Mouse (Mus musculus): ENCODE results near the gene Cacna2d2. TPM values are rescaled to one million over a fixed set of nuclear protein-coding genes. Genes with fewer than 3 reads are reported as not detected.

The Cacna2d2 gene
- total and polyA plus RNA-seq, 3 experiments, result 12.9 to 14.1 (median 13.3) TPM

- Histone ChIP-seq H3K27ac (peak overlapping the region; percentile 95), H3K9ac (ENCODE audit: low read depth, low read length) (peak overlapping the region; percentile 79), H3K27me3 (ENCODE audit: control insufficient read depth, insufficient read depth, low read length) (no peaks in the 10 kb centered on the region), H3K4me3 (peak overlapping the region; percentile 79), H3K4me1 (ENCODE audit: control insufficient read depth, insufficient read depth, low read length) (peaks cover 21% of the 10 kb centered on the region), H3K36me3 (ENCODE audit: control insufficient read depth, insufficient read depth, low read length) (no peaks in the 10 kb centered on the region), H3K79me2 (replicated peaks; ENCODE audit: control insufficient read depth, insufficient read depth, low read length) (no peaks in the 10 kb centered on the region)
- peak; percentile 88 to 91 for DNase-seq
- intact Hi-C loops (cut with DNase I), result loop anchor here (2.0 to 5.0 kb wide), 2 partner anchors 14 to 64 kb away; no protein-coding TSS in a partner anchor
- TF ChIP-seq CTCF (IDR thresholded peaks at IDR 0.05), result no peak
- TF ChIP-seq POLR2A (IDR thresholded peaks at IDR 0.05; ENCODE audit: insufficient read depth, low read depth, low read length), result peak; percentile 72; the same call in 1 of the 2 replicates
- 0 out of 2 replicates have a peak, but pooled peaks have one; percentile 31 for TF ChIP-seq EP300 (IDR thresholded peaks at IDR 0.05; ENCODE audit: insufficient read depth, low read depth, low read length)
- under 1% methylated on average over 41 of the region's 41 CpGs for WGBS
These were observed 169.2 kb downstream of the Cacna2d2 start for GRCm38 (mm10) chr9:107568331-107569261.

- 1% methylated on average over 23 of the region's 23 CpGs for WGBS
- Histone ChIP-seq H3K36me3 (ENCODE audit: control insufficient read depth, insufficient read depth, low read length) (no peaks in the 10 kb centered on the region), H3K4me1 (ENCODE audit: control insufficient read depth, insufficient read depth, low read length) (peaks cover 16% of the 10 kb centered on the region), H3K4me3 (peak overlapping the region; percentile 79), H3K79me2 (replicated peaks; ENCODE audit: control insufficient read depth, insufficient read depth, low read length) (no peaks in the 10 kb centered on the region), H3K27ac (peak overlapping the region; percentile 95), H3K27me3 (ENCODE audit: control insufficient read depth, insufficient read depth, low read length) (no peaks in the 10 kb centered on the region), H3K9ac (ENCODE audit: low read depth, low read length) (peak overlapping the region; percentile 79)
- no peak for TF ChIP-seq CTCF (IDR thresholded peaks at IDR 0.05)
- TF ChIP-seq EP300 (IDR thresholded peaks at IDR 0.05; ENCODE audit: insufficient read depth, low read depth, low read length), result no peak
- 0 out of 2 replicates have a peak, but pooled peaks have one; percentile 36 for TF ChIP-seq POLR2A (IDR thresholded peaks at IDR 0.05; ENCODE audit: insufficient read depth, low read depth, low read length)
- DNase-seq, result no peak
- intact Hi-C loops (cut with DNase I), result loop anchor here (2.0 to 5.0 kb wide), 2 partner anchors 14 to 63 kb away; no protein-coding TSS in a partner anchor
These were observed 169.9 kb downstream of the Cacna2d2 start for GRCm38 (mm10) chr9:107569270-107569669.

GRCm38 (mm10) chr9:107570016-107570415 is 170.6 kb downstream of the Cacna2d2 start:
- intact Hi-C loops (cut with DNase I), result no loop called here
- Histone ChIP-seq H3K27ac (peak overlapping the region; percentile 95), H3K79me2 (replicated peaks; ENCODE audit: control insufficient read depth, insufficient read depth, low read length) (no peaks in the 10 kb centered on the region), H3K9ac (ENCODE audit: low read depth, low read length) (peak overlapping the region; percentile 79), H3K4me3 (peak overlapping the region; percentile 79), H3K27me3 (ENCODE audit: control insufficient read depth, insufficient read depth, low read length) (no peaks in the 10 kb centered on the region), H3K4me1 (ENCODE audit: control insufficient read depth, insufficient read depth, low read length) (peaks cover 14% of the 10 kb centered on the region), H3K36me3 (ENCODE audit: control insufficient read depth, insufficient read depth, low read length) (no peaks in the 10 kb centered on the region)
- no peak for DNase-seq
- no peak for TF ChIP-seq EP300 (IDR thresholded peaks at IDR 0.05; ENCODE audit: insufficient read depth, low read depth, low read length)
- TF ChIP-seq POLR2A (IDR thresholded peaks at IDR 0.05; ENCODE audit: insufficient read depth, low read depth, low read length), result no peak
- no peak for TF ChIP-seq CTCF (IDR thresholded peaks at IDR 0.05)
- 46% methylated on average over 13 of the region's 13 CpGs for WGBS

- DNase-seq, result no peak
- Histone ChIP-seq H3K4me3 (peak overlapping the region; percentile 79), H3K36me3 (ENCODE audit: control insufficient read depth, insufficient read depth, low read length) (no peaks in the 10 kb centered on the region), H3K4me1 (ENCODE audit: control insufficient read depth, insufficient read depth, low read length) (peaks cover 14% of the 10 kb centered on the region), H3K9ac (ENCODE audit: low read depth, low read length) (peak overlapping the region; percentile 79), H3K27ac (peak overlapping the region; percentile 95), H3K79me2 (replicated peaks; ENCODE audit: control insufficient read depth, insufficient read depth, low read length) (no peaks in the 10 kb centered on the region), H3K27me3 (ENCODE audit: control insufficient read depth, insufficient read depth, low read length) (no peaks in the 10 kb centered on the region)
- WGBS, result 34% methylated on average over 21 of the region's 21 CpGs
- TF ChIP-seq POLR2A (IDR thresholded peaks at IDR 0.05; ENCODE audit: insufficient read depth, low read depth, low read length) (peak; percentile 30; the same call in 1 of the 2 replicates), CTCF (IDR thresholded peaks at IDR 0.05) (no peak), EP300 (IDR thresholded peaks at IDR 0.05; ENCODE audit: insufficient read depth, low read depth, low read length) (no peak)
- intact Hi-C loops (cut with DNase I), result no loop called here
These were observed 171.4 kb downstream of the Cacna2d2 start for GRCm38 (mm10) chr9:107570845-107571244.

GRCm38 (mm10) chr9:107571534-107572326 is 172.3 kb downstream of the Cacna2d2 start:
- DNase-seq, result no peak
- intact Hi-C loops (cut with DNase I), result no loop called here
- H3K4me3 ChIP-seq, result peak overlapping the region; percentile 79
- H3K27me3 ChIP-seq (ENCODE audit: control insufficient read depth, insufficient read depth, low read length), result no peaks in the 10 kb centered on the region
- H3K79me2 ChIP-seq (replicated peaks; ENCODE audit: control insufficient read depth, insufficient read depth, low read length), result no peaks in the 10 kb centered on the region
- TF ChIP-seq EP300 (IDR thresholded peaks at IDR 0.05; ENCODE audit: insufficient read depth, low read depth, low read length) (peak; percentile 83), CTCF (IDR thresholded peaks at IDR 0.05) (no peak), POLR2A (IDR thresholded peaks at IDR 0.05; ENCODE audit: insufficient read depth, low read depth, low read length) (peak; percentile 57)
- peak overlapping the region; percentile 79; the same call in 1 of the 2 replicates for H3K9ac ChIP-seq (ENCODE audit: low read depth, low read length)
- H3K4me1 ChIP-seq (ENCODE audit: control insufficient read depth, insufficient read depth, low read length), result peaks cover 14% of the 10 kb centered on the region
- WGBS, result 70% methylated on average over 22 of the region's 22 CpGs
- peak overlapping the region; percentile 95 for H3K27ac ChIP-seq
- H3K36me3 ChIP-seq (ENCODE audit: control insufficient read depth, insufficient read depth, low read length), result no peaks in the 10 kb centered on the region

Measured in heart, adult 2 months (tissue).